Mouse (Mus musculus): ENCODE data around the gene Atp4b.

Atp4b gene

DNA sequence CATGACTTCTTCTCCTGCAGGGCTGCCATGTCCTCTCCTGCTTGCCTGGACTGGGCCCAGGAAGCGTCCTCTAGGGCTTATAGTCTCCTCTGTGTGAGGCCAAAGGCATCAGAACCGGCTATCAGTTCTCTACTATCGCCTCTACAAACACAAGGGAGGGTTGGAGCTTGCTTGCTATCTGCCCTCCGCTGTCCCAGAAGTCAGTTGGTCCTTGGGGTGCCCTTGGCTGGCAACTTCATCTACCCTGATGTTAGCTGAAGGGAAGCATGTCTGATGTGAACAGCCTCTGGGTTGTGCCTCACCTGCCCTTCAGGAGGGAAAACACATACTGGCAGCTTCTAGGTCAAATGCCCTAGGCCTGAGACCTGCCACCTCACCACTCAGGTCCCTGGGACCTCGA lies at the start of gene Atp4b:
Gene Atp4b (minus strand): TSS at position 101 of the 400 bp plus-strand sequence.
- DNase-seq (ENCODE audit: low spot score in 2 of 2): no peak

DNA sequence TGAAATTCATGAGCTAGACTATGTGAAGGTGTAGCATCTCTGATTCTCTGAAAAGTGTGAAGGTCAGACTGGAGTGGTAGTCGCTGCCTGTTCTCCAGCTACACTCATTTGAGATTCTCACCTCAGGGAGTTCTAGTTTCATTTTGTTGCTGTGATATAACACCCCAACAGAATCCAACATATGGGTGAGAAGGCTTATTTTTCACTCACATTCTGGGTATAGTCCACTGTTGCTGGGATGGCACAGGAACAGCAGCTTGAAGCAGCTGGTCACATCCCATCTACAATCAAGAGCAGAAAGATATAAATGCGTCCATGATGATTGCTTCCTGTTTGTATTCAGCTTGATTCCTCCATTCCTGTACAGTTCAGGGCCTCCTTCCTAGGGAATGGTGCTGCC lies 45.5 kb upstream of the Atp4b start:
- no peak for DNase-seq (ENCODE audit: low spot score in 2 of 2)

DNA sequence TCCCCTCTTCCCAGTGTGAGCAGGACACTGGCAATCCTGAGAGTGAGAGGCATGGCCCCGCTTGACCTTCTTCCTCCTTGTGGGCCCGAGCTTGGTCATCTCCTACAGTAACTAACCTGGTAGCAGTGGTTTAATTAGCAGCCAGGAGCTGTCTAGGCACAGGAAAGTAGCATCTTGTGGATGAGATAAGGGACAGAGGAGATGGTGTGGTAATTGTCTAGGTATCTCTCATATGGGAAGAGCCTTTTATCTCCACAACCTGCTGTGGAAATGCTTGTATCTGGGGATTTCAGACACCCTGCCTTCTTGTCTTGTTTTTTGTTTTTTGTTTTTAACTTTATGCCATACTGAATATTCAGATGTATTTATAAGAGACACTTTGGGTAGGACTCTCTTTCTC lies 40.9 kb upstream of the Atp4b start:
- DNase-seq (ENCODE audit: low spot score in 2 of 2): no peak

DNA sequence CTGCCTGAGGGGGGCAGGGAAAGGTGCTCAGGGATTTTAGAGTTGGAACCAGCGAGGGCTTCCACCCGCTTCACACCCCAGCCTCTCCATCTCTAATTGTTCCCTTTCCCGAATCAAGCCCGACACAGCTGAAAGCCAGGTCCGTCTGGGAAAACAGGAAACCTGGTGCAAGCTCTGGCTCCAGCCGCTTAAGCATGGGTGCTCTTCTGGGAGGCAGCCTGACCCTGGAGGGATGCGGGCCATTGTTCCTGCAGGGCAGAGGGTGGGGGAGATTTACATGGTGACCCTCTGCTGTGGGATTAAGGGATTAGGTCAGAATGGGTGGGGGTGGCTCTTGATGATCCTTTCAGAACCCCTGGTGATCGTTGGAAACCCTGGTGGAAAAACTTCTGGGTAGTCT lies 39.4 kb upstream of the Atp4b start:
- no peak for DNase-seq (ENCODE audit: low spot score in 2 of 2)

DNA sequence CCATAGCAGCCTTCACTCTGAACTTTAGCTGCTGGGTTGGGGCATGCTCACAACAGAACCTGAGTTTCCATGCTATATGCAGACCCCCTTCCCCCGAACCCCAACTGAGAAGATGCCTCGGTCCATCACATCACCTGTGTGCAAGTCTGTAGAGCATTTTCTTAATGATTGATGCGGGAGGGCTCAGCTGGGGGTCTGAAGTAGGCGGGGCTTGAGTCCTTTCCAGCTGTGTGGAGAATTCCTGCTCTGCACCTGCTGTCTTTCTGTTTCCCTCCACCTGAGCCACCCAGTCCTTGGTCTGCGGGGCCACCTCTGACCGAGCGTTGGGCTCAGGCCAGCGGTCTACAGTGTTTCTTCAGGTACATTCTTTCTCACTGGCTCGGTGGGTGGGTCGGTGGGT lies 38.3 kb upstream of the Atp4b start, which contains the start of gene Tmem255b:
Gene Tmem255b (plus strand): TSS at position 301 of the 400 bp plus-strand sequence.
- DNase-seq (ENCODE audit: low spot score in 2 of 2): no peak

DNA sequence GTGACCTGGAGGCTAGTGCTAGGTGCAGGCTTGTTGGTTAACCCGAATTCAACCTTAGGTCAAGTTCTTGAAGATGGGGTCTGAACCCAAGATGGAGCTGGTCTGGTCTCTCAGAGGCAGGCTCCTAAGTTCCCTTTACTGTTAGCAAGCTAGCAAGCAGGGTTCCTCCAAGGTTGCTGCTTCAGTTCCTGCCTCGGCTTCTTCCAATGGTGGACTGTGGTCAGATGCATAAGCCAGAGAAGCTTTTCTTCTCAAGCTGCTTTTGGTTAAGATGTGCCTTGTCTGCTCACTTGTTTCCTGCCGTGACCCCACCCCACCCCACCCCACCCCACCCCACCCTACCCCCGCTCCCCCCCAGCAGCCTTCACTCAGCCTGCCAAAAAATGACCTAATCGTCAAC lies 36.5 kb upstream of the Atp4b start:
- DNase-seq (ENCODE audit: low spot score in 2 of 2): no peak

DNA sequence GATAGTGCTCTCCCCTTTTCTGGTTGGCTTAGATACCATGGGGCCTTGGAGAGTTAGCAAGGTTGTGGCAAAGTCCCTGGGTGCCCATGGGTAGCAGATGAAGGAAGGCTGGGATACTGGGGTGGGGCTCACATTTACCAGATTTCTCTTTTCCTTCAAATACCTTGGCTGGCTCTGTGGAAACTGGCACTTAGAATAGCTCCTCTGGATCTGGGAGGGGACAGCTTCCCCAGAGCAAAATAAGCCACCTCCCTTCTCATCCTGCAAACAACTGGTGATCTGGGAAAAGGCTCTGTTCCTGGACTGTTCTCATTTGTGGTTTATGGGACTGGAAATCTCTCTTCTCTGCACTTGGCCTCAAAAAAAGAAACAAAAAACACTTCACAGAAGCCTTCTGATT lies 34.2 kb upstream of the Atp4b start:
- DNase-seq (ENCODE audit: low spot score in 2 of 2): peak in 1 of 2 experiments; percentile 69

DNA sequence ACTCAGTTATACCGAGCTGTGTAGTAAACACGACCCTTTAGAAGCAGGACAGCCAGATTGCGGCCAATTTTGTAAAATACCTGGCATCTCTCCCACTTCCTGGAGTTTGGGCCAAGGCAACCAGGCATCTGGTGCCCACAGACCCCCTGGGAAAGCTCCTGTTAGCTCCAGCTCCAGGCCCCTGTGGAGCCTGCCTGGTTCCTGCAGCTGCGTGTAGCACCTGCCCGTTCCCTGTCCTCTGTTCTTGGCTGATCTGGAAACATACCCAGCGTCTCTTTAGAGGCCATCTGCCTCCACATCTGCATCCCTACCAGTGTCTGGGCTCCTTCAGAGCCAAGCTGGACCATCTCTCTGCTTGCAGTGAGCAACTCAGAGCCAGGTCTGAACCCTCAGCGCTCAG lies 33.8 kb upstream of the Atp4b start:
- no peak for DNase-seq (ENCODE audit: low spot score in 2 of 2)

DNA sequence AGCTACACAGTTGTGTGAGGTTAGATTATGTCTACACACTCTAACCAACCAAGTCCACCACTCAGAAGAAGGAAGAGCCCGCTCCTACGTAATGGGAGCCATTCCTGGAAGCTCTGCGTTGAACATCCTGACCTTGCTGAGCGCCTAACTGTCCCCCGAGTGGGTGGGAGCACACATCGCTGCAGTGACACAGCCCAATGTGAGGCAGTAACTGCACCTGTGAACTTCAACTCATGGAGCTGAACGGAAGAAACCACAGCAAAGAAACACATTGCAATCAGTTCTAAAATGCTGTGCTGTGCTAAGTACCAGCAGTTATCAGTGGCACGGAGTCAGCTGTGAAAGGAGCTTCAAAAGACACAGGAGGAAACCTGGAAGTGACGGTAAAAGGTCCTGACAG lies 31.5 kb upstream of the Atp4b start:
- DNase-seq (ENCODE audit: low spot score in 2 of 2): no peak

DNA sequence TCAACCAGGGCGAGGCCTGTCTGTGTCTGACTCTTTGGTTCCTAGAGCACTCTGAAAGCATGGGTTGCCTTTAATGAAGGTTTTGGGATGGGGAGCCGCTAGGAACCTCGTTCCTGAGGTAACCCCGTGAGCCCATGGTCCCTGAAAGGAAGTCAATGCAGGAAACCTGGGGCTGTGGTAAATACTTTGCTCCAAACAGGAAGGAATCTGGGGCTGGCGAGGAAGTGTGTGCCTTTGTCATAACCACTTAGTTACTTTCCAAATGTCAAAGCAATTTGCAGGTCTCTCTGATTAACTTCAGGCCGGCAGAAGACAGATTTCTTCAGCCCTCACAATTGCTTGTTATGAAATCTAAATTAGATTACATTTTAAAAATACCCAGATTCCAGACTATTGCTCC lies 30.7 kb upstream of the Atp4b start:
- DNase-seq (ENCODE audit: low spot score in 2 of 2): peak in 1 of 2 experiments; percentile 60

DNA sequence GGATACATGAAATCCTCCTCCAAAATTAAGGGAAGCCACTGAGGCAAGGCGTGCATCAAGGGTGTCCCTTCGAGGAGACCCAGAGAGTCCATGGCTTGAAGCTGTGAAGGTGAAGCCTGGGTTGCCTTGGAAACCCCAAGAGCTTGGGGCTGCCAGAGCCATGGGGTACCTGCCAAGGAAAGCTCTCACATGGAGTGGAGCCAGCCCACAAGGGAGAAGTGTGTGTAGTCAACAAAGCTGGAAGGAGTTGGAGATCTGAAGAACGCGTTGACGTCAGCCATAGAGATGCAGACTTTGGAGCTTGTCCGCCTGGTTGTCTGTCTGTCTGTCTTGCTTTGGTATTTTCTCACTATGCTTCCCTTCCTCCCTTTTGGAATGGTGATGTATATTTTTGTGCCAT lies 24.3 kb upstream of the Atp4b start:
- no peak for DNase-seq (ENCODE audit: low spot score in 2 of 2)

DNA sequence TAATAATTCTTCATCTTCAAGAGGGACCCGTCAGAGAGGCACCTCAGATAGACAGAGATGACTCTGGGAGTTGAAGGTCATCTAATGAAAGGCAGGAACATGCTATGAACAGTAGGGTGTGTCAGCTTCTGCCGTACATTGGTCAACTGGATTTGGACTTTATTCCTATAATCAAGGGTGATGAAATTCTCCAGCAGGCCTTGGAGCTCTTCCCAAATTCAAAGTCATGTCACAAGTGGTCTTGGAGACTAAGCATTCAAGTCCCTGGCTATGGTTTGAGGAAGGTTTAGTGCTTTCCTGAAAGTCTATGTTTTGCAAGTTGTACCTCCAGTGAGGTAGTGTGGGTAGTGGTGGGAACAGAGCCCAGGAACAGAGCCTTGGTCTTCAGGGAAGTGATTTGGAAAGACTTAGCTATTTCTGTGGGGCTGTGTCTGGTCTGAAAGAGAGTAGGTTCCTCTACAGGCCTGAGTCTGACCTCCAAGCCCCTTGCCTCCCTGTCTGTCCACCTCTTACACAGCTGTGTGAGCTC lies 22.6 kb upstream of the Atp4b start:
- no peak for DNase-seq (ENCODE audit: low spot score in 2 of 2)

DNA sequence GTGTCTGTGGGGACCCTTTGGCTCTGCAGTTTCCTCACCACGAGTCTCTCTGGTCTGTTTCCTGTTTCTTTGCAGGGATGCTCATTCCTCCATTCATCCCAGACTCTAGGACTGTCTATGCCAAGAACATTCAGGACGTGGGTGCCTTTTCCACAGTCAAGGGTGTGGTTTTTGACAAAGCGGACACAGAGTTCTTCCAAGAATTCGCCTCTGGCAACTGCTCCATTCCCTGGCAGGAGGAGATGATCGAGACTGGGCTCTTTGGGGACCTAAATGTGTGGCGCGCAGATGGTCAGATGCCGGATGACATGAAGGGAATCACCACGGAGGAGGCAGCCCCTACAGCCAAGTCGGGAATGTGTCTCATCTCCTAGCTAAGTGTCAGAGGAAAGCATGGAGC lies 19.3 kb upstream of the Atp4b start:
- peak in 1 of 2 experiments; percentile 45 for DNase-seq (ENCODE audit: low spot score in 2 of 2)

DNA sequence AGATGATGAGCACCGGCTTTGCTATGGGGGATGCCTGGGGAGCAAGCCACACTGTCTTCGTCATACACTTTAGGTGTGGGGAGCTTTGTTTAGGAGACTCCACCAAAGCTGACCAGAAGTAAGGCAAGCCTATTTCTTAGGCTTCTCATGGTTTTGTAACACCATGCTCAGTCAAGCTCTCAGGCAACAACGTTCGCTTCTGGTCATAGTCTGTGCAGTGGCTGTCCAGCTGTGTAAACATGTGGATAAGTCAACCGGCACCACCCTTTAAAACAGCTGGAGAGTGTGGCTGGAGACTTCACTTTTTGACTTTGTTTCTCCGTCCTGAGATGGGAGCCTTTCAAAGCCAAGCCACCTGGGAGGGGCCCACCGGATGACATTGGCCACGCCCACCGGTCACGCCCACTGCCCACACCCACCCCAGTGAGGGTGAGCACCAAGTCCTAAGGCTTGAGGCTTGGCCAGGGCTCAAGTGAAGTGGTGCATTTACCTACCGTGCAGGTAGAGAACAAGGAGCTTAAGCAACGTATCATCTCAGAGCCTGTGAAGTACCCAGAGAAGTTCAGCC lies 17.3 kb upstream of the Atp4b start:
- DNase-seq (ENCODE audit: low spot score in 2 of 2): no peak

DNA sequence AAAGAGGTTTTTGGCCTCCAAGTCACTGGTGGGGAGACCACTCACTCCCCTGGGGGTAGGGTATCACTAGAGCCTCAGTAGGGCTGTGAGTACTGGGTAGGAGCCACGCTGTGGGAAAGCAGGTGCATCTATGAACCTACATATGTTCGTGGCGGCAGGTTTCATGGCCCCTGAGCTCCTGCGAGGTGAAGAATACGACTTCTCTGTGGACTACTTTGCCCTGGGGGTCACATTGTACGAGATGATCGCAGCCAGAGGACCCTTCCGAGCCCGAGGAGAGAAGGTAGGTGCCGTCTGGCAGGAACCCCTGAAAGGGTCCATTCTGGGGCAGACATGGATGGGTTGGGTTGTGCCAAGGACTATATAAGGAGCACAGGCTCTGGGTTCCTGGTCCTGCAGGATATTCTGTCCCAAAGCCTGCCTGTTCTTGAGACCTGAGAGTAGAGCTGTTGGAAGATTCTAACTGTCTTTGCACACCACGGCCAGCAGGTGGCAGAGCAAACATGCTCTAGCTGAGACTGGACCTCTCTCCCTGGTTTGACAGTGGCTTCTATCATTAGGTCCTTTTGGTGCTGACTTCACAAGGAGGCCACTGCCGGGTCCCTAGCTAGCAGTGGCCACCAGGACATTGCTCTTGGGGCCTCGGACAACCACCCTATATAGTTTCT lies 16.4 kb upstream of the Atp4b start:
- no peak for DNase-seq (ENCODE audit: low spot score in 2 of 2)

DNA sequence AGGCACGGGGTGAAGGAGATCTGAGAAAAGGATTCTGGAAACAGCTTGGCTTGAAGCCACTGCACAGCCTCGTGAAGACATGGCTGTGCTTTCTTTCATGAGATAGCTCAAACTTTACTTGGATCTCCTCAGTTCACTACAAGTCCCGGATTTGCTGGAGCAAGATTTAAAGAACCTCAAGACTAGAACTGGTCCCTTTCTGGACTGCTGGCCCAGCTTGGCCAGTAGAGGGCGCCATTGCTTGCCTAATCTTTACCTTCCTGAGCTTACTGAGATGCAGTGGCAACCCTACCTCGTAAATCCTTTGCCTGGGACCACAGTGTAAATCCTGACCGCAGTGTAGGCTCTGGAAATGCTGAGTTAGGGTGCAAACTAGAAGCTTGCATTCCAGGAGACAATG lies 15.0 kb upstream of the Atp4b start:
- no peak for DNase-seq (ENCODE audit: low spot score in 2 of 2)

DNA sequence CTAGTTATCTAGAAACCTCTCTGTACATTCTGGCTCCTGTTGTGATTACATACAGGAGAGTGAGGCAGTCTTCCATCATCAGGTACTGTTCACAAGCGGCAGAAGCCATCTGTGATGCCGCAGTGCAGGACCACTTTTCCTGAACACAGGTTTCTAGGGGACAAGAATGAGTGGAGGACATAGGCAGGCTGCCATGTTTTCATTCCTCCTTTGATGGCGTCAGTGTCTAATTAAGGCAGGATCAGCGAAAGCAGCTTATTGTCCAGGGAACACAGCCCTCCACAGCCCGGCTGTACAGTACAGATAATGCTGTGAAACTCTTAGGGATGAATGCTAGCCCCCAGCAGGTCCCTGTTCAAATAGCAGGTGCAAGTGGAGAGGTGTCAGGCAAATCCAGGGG lies 9.4 kb upstream of the Atp4b start:
- DNase-seq (ENCODE audit: low spot score in 2 of 2): no peak

DNA sequence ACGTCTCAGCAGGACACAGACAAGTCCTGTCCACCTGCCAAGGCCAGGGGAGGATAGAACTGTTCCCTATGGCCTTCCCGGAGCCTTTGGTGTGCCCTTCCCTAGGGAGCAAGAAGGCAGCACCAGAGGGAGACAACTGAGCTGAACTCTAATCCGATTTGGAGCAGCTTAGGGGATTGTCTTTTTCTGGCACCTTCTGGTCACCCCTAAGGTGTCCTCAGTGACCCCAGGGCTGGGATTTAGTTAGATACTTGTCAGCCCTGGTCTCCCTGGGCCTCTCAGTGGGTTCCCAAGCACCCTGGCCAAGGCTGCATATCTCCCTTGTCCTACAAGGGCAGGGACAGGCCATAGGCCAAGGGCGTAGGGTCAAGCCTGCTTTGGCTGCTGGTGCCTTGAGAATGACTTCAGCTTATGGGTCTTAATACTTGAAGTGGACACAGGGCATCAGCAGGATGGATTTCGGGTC lies 8.1 kb upstream of the Atp4b start, which contains the start of gene Grk1:
Gene Grk1 (plus strand): TSS at position 416 of the 466 bp plus-strand sequence.
- DNase-seq (ENCODE audit: low spot score in 2 of 2): no peak

DNA sequence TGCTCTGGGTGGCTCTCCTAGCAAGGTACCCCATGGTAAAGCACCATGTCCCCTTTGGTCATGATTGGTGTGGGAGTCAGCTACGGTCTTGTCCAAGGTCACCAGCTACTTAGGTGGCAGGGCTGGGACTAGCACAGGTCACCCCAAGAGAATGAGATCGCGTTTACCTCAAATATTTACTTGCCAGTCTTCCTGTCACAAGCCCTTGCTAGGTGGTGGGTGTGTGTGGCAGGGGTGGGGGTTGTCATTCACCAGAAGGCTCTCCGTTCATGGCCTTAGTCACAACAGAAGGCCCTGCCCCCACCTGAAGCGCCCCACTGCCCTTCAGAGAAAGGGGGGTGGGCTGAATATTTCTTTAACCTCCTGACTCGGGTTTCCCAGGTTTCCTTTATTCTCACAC lies 6.9 kb upstream of the Atp4b start:
- DNase-seq (ENCODE audit: low spot score in 2 of 2): no peak

DNA sequence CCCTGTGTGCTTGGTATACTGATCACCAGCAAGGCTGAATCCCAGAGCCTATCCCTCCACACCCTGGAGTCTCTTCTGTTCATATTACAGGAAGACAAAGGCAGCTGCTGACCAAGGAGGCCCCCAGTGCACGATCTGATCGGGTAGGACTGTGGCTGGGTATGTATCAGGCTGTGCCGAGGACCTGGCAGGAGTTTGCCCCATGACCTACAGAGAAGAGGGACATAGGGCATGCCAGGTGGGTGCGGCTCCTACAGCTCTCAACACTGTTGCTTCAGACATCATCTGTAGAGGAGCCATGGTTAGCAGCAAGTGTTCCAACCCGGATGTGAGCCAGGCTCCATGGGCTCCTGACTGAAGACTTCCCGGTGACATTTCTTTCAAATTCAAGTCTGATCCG lies 2.8 kb downstream of the Atp4b start:
- DNase-seq (ENCODE audit: low spot score in 2 of 2): no peak

DNA sequence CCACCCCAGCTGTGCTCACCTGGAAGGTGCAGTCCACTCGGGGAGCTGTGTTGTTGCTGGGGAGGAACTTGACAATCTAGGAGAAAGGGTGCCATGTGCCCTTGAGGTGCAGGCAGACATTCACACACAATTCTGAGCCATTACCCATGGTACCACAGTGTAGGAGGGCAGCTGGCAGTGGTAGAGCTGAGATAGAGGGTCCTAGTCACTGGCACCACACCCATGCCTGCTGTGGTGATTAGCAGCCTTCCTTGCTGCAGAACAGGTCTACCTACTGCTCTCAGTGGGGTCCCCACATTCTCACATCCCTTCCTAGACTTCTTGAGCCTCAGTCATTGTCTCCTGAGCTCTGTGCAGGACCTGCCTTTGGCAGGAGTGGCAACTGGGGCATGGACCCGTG lies 7.9 kb downstream of the Atp4b start:
- DNase-seq (ENCODE audit: low spot score in 2 of 2): no peak

DNA sequence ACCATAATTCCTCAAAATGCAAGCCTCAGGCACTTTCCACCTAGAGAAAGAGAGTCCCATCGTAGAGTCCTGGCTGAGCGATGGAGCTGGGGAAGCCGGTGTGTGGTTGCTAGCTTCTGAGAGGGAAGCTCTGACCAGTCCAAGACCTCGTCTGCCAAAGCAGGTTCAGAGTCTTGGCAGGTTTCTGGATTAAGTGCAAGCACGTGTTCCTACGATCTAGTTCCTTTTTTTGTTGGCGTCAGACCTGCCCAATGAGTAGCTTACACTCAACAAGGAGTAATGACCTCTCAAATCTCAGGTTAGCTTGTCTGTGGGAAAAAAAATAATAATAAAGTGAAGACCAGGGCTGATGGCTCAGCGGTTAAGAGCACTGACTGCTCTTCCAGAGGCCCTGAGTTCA lies 8.9 kb downstream of the Atp4b start:
- no peak for DNase-seq (ENCODE audit: low spot score in 2 of 2)

DNA sequence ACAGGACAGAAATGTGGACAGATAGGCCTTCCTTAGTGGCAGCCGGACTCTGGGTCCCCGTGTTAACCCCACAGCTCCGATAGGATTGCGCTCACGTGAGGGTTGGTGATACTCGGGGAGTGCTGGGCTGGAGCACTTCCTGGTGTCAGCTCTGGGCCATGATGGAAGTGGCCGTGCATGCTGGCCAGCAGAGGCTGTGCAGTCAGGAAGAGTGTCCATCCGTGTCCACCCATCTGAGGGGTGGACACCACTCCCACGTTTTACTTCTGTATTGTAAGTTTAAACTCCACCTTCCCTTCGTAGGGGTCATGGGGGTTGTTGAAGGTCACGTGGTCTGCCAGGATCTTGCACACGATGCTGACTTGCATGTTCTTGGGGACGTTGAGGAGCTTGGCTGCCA lies 10.3 kb downstream of the Atp4b start:
- no peak for DNase-seq (ENCODE audit: low spot score in 2 of 2)

All from heart, adult 9 months (tissue).